Mouse (Mus musculus): ENCODE measurements around the gene Sft2d1. TPM values are rescaled to one million over a fixed set of nuclear protein-coding genes. Genes with fewer than 3 reads are reported as not detected.
"Not testable (repeated sequence)": the region's sequence is repeated elsewhere in the genome, so short reads cannot be mapped to it uniquely, and the experiment has no call there.

Sft2d1 gene
- 177 and 204 TPM in 2 replicates for polyA plus RNA-seq (2014; fragmentation: Nextera tagmentation; extraction: Ambion mirVana)

- WGBS, result under 1% methylated on average over 52 of the region's 54 CpGs
- Histone ChIP-seq H3K4me2 (ENCODE audit: low read length) (peak within 1 kb of the TSS; percentile 73), H3K4me3 (replicated peaks; ENCODE audit: low read depth, low read length) (peak within 1 kb of the TSS; percentile 72), H3K9ac (replicated peaks; ENCODE audit: low read length) (peak within 1 kb of the TSS; percentile 76), H3K27ac (replicated peaks; ENCODE audit: low read depth, low read length) (peak within 1 kb of the TSS; percentile 88), H3K36me3 (ENCODE audit: control insufficient read depth, insufficient read depth, low read length) (no peaks in the 10 kb centered on the region), H3K27me3 (ENCODE audit: control insufficient read depth, insufficient read depth, low read length) (no peaks in the 10 kb centered on the region), H3K9me3 (ENCODE audit: control insufficient read depth, low read length) (no peaks in the 10 kb centered on the region), H3K4me1 (ENCODE audit: control insufficient read depth, insufficient read depth, low read length) (peaks cover 14% of the 10 kb centered on the region)
- ATAC-seq (ENCODE audit: low FRiP score, low TSS enrichment) (peak; percentile 93), DNase-seq (peak; percentile 98)
Measured at GRCm38 (mm10) chr17:8310838-8311614, at the start of gene Sft2d1. Gene Sft2d1, plus strand, starts transcription at chr17:8311102.

- H3K27me3 ChIP-seq (ENCODE audit: control insufficient read depth, insufficient read depth, low read length); H3K36me3 ChIP-seq (ENCODE audit: control insufficient read depth, insufficient read depth, low read length); H3K27ac ChIP-seq (replicated peaks; ENCODE audit: low read depth, low read length); H3K4me2 ChIP-seq (ENCODE audit: low read length); H3K4me3 ChIP-seq (replicated peaks; ENCODE audit: low read depth, low read length); H3K9me3 ChIP-seq (ENCODE audit: control insufficient read depth, low read length); H3K9ac ChIP-seq (replicated peaks; ENCODE audit: low read length); H3K4me1 ChIP-seq (ENCODE audit: control insufficient read depth, insufficient read depth, low read length); ATAC-seq (ENCODE audit: low FRiP score, low TSS enrichment): not testable (repeated sequence)
- DNase-seq, result peak; percentile 86
- 12% methylated on average over 7 of the region's 7 CpGs for WGBS
Measured at GRCm38 (mm10) chr17:8264638-8265037, 46.3 kb upstream of the Sft2d1 start.

- Histone ChIP-seq H3K27ac (replicated peaks; ENCODE audit: low read depth, low read length) (no peak overlapping the region), H3K4me2 (ENCODE audit: low read length) (no peak overlapping the region), H3K36me3 (ENCODE audit: control insufficient read depth, insufficient read depth, low read length) (no peaks in the 10 kb centered on the region), H3K9me3 (ENCODE audit: control insufficient read depth, low read length) (no peaks in the 10 kb centered on the region), H3K9ac (replicated peaks; ENCODE audit: low read length) (no peak overlapping the region), H3K4me3 (replicated peaks; ENCODE audit: low read depth, low read length) (no peak overlapping the region), H3K27me3 (ENCODE audit: control insufficient read depth, insufficient read depth, low read length) (no peaks in the 10 kb centered on the region), H3K4me1 (ENCODE audit: control insufficient read depth, insufficient read depth, low read length) (no peaks in the 10 kb centered on the region)
- ATAC-seq (ENCODE audit: low FRiP score, low TSS enrichment) (no peak), DNase-seq (no peak)
- 58% methylated on average over 6 of the region's 6 CpGs for WGBS
Measured at GRCm38 (mm10) chr17:8272054-8272749, 38.7 kb upstream of the Sft2d1 start.

GRCm38 (mm10) chr17:8272951-8273350 lies 38.0 kb upstream of the Sft2d1 start:
- Histone ChIP-seq H3K4me1 (ENCODE audit: control insufficient read depth, insufficient read depth, low read length) (no peaks in the 10 kb centered on the region), H3K4me3 (replicated peaks; ENCODE audit: low read depth, low read length) (no peak overlapping the region), H3K4me2 (ENCODE audit: low read length) (no peak overlapping the region), H3K9me3 (ENCODE audit: control insufficient read depth, low read length) (no peaks in the 10 kb centered on the region), H3K9ac (replicated peaks; ENCODE audit: low read length) (no peak overlapping the region), H3K36me3 (ENCODE audit: control insufficient read depth, insufficient read depth, low read length) (no peaks in the 10 kb centered on the region), H3K27me3 (ENCODE audit: control insufficient read depth, insufficient read depth, low read length) (no peaks in the 10 kb centered on the region), H3K27ac (replicated peaks; ENCODE audit: low read depth, low read length) (no peak overlapping the region)
- WGBS, result 87% methylated on average over 6 of the region's 6 CpGs
- DNase-seq (no peak), ATAC-seq (ENCODE audit: low FRiP score, low TSS enrichment) (no peak)

- Histone ChIP-seq H3K27ac (replicated peaks; ENCODE audit: low read depth, low read length) (no peak overlapping the region), H3K36me3 (ENCODE audit: control insufficient read depth, insufficient read depth, low read length) (no peaks in the 10 kb centered on the region), H3K4me3 (replicated peaks; ENCODE audit: low read depth, low read length) (no peak overlapping the region), H3K4me1 (ENCODE audit: control insufficient read depth, insufficient read depth, low read length) (no peaks in the 10 kb centered on the region), H3K9ac (replicated peaks; ENCODE audit: low read length) (no peak overlapping the region), H3K4me2 (ENCODE audit: low read length) (no peak overlapping the region), H3K9me3 (ENCODE audit: control insufficient read depth, low read length) (no peaks in the 10 kb centered on the region), H3K27me3 (ENCODE audit: control insufficient read depth, insufficient read depth, low read length) (no peaks in the 10 kb centered on the region)
- 80% methylated on average over 4 of the region's 4 CpGs for WGBS
- ATAC-seq (ENCODE audit: low FRiP score, low TSS enrichment) (no peak), DNase-seq (no peak)
Measured at GRCm38 (mm10) chr17:8276071-8276470, 34.8 kb upstream of the Sft2d1 start.

- 84% methylated on average over 7 of the region's 7 CpGs for WGBS
- Histone ChIP-seq H3K9ac (replicated peaks; ENCODE audit: low read length) (no peak overlapping the region), H3K27me3 (ENCODE audit: control insufficient read depth, insufficient read depth, low read length) (no peaks in the 10 kb centered on the region), H3K4me1 (ENCODE audit: control insufficient read depth, insufficient read depth, low read length) (no peaks in the 10 kb centered on the region), H3K27ac (replicated peaks; ENCODE audit: low read depth, low read length) (no peak overlapping the region), H3K36me3 (ENCODE audit: control insufficient read depth, insufficient read depth, low read length) (no peaks in the 10 kb centered on the region), H3K4me2 (ENCODE audit: low read length) (no peak overlapping the region), H3K9me3 (ENCODE audit: control insufficient read depth, low read length) (no peaks in the 10 kb centered on the region), H3K4me3 (replicated peaks; ENCODE audit: low read depth, low read length) (no peak overlapping the region)
- DNase-seq, result no peak
- no peak for ATAC-seq (ENCODE audit: low FRiP score, low TSS enrichment)
Measured at GRCm38 (mm10) chr17:8276680-8277079, 34.2 kb upstream of the Sft2d1 start.

- Histone ChIP-seq H3K36me3 (ENCODE audit: control insufficient read depth, insufficient read depth, low read length) (no peaks in the 10 kb centered on the region), H3K9me3 (ENCODE audit: control insufficient read depth, low read length) (no peaks in the 10 kb centered on the region), H3K27ac (replicated peaks; ENCODE audit: low read depth, low read length) (no peak overlapping the region), H3K4me1 (ENCODE audit: control insufficient read depth, insufficient read depth, low read length) (no peaks in the 10 kb centered on the region), H3K9ac (replicated peaks; ENCODE audit: low read length) (no peak overlapping the region), H3K27me3 (ENCODE audit: control insufficient read depth, insufficient read depth, low read length) (no peaks in the 10 kb centered on the region), H3K4me2 (ENCODE audit: low read length) (no peak overlapping the region), H3K4me3 (replicated peaks; ENCODE audit: low read depth, low read length) (no peak overlapping the region)
- DNase-seq (no peak), ATAC-seq (ENCODE audit: low FRiP score, low TSS enrichment) (no peak)
- WGBS, result 71% methylated on average over 3 of the region's 3 CpGs
Measured at GRCm38 (mm10) chr17:8277266-8277665, 33.6 kb upstream of the Sft2d1 start.

GRCm38 (mm10) chr17:8278356-8278755 lies 32.5 kb upstream of the Sft2d1 start:
- no peak for ATAC-seq (ENCODE audit: low FRiP score, low TSS enrichment)
- Histone ChIP-seq H3K36me3 (ENCODE audit: control insufficient read depth, insufficient read depth, low read length) (no peaks in the 10 kb centered on the region), H3K27me3 (ENCODE audit: control insufficient read depth, insufficient read depth, low read length) (no peaks in the 10 kb centered on the region), H3K27ac (replicated peaks; ENCODE audit: low read depth, low read length) (no peak overlapping the region), H3K4me3 (replicated peaks; ENCODE audit: low read depth, low read length) (no peak overlapping the region), H3K4me1 (ENCODE audit: control insufficient read depth, insufficient read depth, low read length) (0 out of 2 replicates have a peak, but pooled peaks cover 6% of the 10 kb centered on the region), H3K9me3 (ENCODE audit: control insufficient read depth, low read length) (no peaks in the 10 kb centered on the region), H3K9ac (replicated peaks; ENCODE audit: low read length) (no peak overlapping the region), H3K4me2 (ENCODE audit: low read length) (no peak overlapping the region)
- no peak for DNase-seq
- 68% methylated on average over 3 of the region's 3 CpGs for WGBS
